In the genomic region with DNA sequence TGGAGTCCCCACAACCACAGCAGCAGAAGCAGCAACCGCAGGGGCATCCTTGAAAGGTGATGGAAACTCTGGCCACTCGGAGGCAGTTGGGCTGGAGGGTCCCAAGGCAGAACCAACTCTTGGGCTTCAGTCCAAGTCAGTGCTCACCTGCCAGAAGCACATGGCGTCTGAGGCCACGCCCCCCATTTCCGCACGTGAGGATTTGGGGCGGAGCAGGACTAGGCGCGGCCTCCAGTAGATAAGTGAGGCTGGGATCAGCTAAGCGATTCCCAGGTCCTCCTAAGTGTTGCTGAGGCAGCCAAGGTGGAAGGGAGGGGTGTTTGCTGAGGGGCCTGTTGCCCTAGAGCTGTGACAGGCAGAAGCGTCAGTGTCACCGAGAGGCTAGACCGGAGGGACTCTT, we compare ENCODE assay signal across 8 mouse cellular contexts. TPM values are rescaled to one million over a fixed set of nuclear protein-coding genes. Genes with fewer than 3 reads are reported as not detected.
DNase-seq lines count a peak whose midpoint lies in the region; ATAC-seq and TF ChIP-seq lines count a peak whose summit lies in the region.

No protein-coding gene starts in this region.

- DNase-seq in heart, adult 8-10 months (ENCODE audit: low spot score): no peak
- DNase-seq in ZHBTc4 (ENCODE audit: low read depth, low spot score): peak; percentile 87
- no peak for DNase-seq in midbrain, embryonic 11.5 days (ENCODE audit: low spot score, missing footprints)
- DNase-seq in layer of hippocampus, postnatal 25 days (ENCODE audit: extremely low spot score in 1 of 2, low spot score in 1 of 2): no peak
- no peak for DNase-seq in left cerebral cortex, adult 11 months (ENCODE audit: low spot score)
- no peak for DNase-seq in kidney, adult 2 months

- no peaks in the 10 kb centered on the region for H3K9me3 ChIP-seq in heart, embryonic 15.5 days (replicated peaks)
- no peaks in the 10 kb centered on the region for H3K9me3 ChIP-seq in hindbrain, embryonic 15.5 days
- H3K9me3 ChIP-seq in midbrain, embryonic 11.5 days (ENCODE audit: control insufficient read depth, low read length): peaks cover 2% of the 10 kb centered on the region; the same call in 1 of the 2 replicates

- peaks cover 53% of the 10 kb centered on the region for H3K4me1 ChIP-seq in heart, embryonic 15.5 days (replicated peaks)
- H3K4me1 ChIP-seq in hindbrain, embryonic 15.5 days (replicated peaks): peaks cover 23% of the 10 kb centered on the region
- H3K4me1 ChIP-seq in midbrain, embryonic 11.5 days (ENCODE audit: control insufficient read depth, insufficient read depth, low read length): peaks cover 13% of the 10 kb centered on the region
- H3K4me1 ChIP-seq in kidney, adult 2 months (ENCODE audit: control insufficient read depth, insufficient read depth, low read length): no peaks in the 10 kb centered on the region

- H3K9ac ChIP-seq in heart, embryonic 15.5 days: peak overlapping the region; percentile 56
- no peak overlapping the region for H3K9ac ChIP-seq in hindbrain, embryonic 15.5 days
- H3K9ac ChIP-seq in midbrain, embryonic 11.5 days (ENCODE audit: low read length): no peak overlapping the region

- peak overlapping the region; percentile 89 for H3K27ac ChIP-seq in heart, embryonic 15.5 days
- H3K27ac ChIP-seq in hindbrain, embryonic 15.5 days (replicated peaks): no peak overlapping the region
- no peak overlapping the region for H3K27ac ChIP-seq in midbrain, embryonic 11.5 days (ENCODE audit: low read depth, low read length)
- H3K27ac ChIP-seq in kidney, adult 2 months (ENCODE audit: insufficient read depth, low read depth, low read length): no peak overlapping the region

- H3K4me2 ChIP-seq in heart, embryonic 15.5 days: peak overlapping the region; percentile 65
- H3K4me2 ChIP-seq in hindbrain, embryonic 15.5 days: peak overlapping the region; percentile 40
- peak overlapping the region; percentile 13; the same call in 1 of the 2 replicates for H3K4me2 ChIP-seq in midbrain, embryonic 11.5 days

- H3K4me3 ChIP-seq in heart, embryonic 15.5 days: peak overlapping the region; percentile 47
- no peak overlapping the region for H3K4me3 ChIP-seq in hindbrain, embryonic 15.5 days
- H3K4me3 ChIP-seq in midbrain, embryonic 11.5 days (ENCODE audit: low read depth, low read length): no peak overlapping the region
- no peak overlapping the region for H3K4me3 ChIP-seq in kidney, adult 2 months (ENCODE audit: insufficient read depth, low read depth, low read length)

- 2% methylated on average over 13 of the region's 13 CpGs for WGBS in heart, embryonic 15.5 days
- 5% methylated on average over 13 of the region's 13 CpGs for WGBS in hindbrain, embryonic 15.5 days
- WGBS in midbrain, embryonic 11.5 days: 2% methylated on average over 13 of the region's 13 CpGs
- 7% methylated on average over 13 of the region's 13 CpGs for WGBS in kidney, adult 2 months

- H3K27me3 ChIP-seq in heart, embryonic 15.5 days: peaks cover 3% of the 10 kb centered on the region; the same call in 1 of the 2 replicates
- peaks cover 29% of the 10 kb centered on the region for H3K27me3 ChIP-seq in hindbrain, embryonic 15.5 days
- H3K27me3 ChIP-seq in midbrain, embryonic 11.5 days (ENCODE audit: control insufficient read depth, insufficient read depth, low read length): peaks cover 25% of the 10 kb centered on the region
- no peaks in the 10 kb centered on the region for H3K27me3 ChIP-seq in kidney, adult 2 months (replicated peaks; ENCODE audit: control insufficient read depth, insufficient read depth, low read length)

- peak; percentile 44; the same call in 1 of the 2 replicates for ATAC-seq in heart, embryonic 15.5 days (replicated peaks; ENCODE audit: insufficient number of reproducible peaks, insufficient read depth, low FRiP score, low read depth)
- no peak for ATAC-seq in hindbrain, embryonic 15.5 days (ENCODE audit: low FRiP score, low read depth)
- no peak for ATAC-seq in midbrain, embryonic 11.5 days (ENCODE audit: low FRiP score)

- no peak for TF ChIP-seq CTCF in kidney, adult 2 months (conservative IDR thresholded peaks at IDR 0.05; ENCODE audit: insufficient read depth, insufficient read length, low read depth, low read length)

- TF ChIP-seq POLR2A in kidney, adult 2 months (IDR thresholded peaks at IDR 0.05; ENCODE audit: low read depth, low read length): no peak

- H3K36me3 ChIP-seq in heart, embryonic 15.5 days: peaks cover 9% of the 10 kb centered on the region; the same call in 1 of the 2 replicates
- no peaks in the 10 kb centered on the region for H3K36me3 ChIP-seq in hindbrain, embryonic 15.5 days
- no peaks in the 10 kb centered on the region for H3K36me3 ChIP-seq in midbrain, embryonic 11.5 days (ENCODE audit: control insufficient read depth, insufficient read depth, low read length)
- H3K36me3 ChIP-seq in kidney, adult 2 months (ENCODE audit: control insufficient read depth, insufficient read depth, low read length): no peaks in the 10 kb centered on the region

RNA-seq across cellular contexts. Expression of a gene that starts 0.9 kb away (rescaled TPM):
- 73.8 and 73.9 TPM in 2 replicates for polyA plus RNA-seq in heart, embryonic 15.5 days (2015; fragmentation: Nextera tagmentation; extraction: Ambion mirVana)
- total RNA-seq in heart, adult 8-10 months (2022): under 1 TPM; 0.09 to 0.29 (median 0.26) TPM
- polyA plus RNA-seq in hindbrain, embryonic 15.5 days (2015; fragmentation: Nextera tagmentation; extraction: Ambion mirVana): 2.1 TPM in 2 replicates
- polyA plus RNA-seq in midbrain, embryonic 11.5 days (2014; fragmentation: Nextera tagmentation; extraction: Ambion mirVana): 0.58 and 0.75 TPM in 2 replicates
- total RNA-seq in layer of hippocampus, postnatal 25 days (2021): under 1 TPM; 0.37 to 0.77 TPM
- 0.13 and 0.20 TPM in 2 replicates for polyA plus RNA-seq in kidney, adult 2 months (2012; rRNA removed)

RNA-seq across cellular contexts. Expression of a gene that starts 11.2 kb away (rescaled TPM):
- 18.9 and 21.0 TPM in 2 replicates for polyA plus RNA-seq in heart, embryonic 15.5 days (2015; fragmentation: Nextera tagmentation; extraction: Ambion mirVana)
- 10 to 100 TPM; 32.0 to 45.7 (median 35.7) TPM for total RNA-seq in heart, adult 8-10 months (2022)
- 8.2 and 8.8 TPM in 2 replicates for polyA plus RNA-seq in hindbrain, embryonic 15.5 days (2015; fragmentation: Nextera tagmentation; extraction: Ambion mirVana)
- 1.5 and 1.9 TPM in 2 replicates for polyA plus RNA-seq in midbrain, embryonic 11.5 days (2014; fragmentation: Nextera tagmentation; extraction: Ambion mirVana)
- 100 to 1,000 TPM; 157 to 164 TPM for total RNA-seq in layer of hippocampus, postnatal 25 days (2021)
- polyA plus RNA-seq in kidney, adult 2 months (2012; rRNA removed): 38.8 and 39.0 TPM in 2 replicates

RNA-seq across cellular contexts. Expression of a gene that starts 15.5 kb away (rescaled TPM):
- 93.2 and 96.6 TPM in 2 replicates for polyA plus RNA-seq in heart, embryonic 15.5 days (2015; fragmentation: Nextera tagmentation; extraction: Ambion mirVana)
- 10 to 100 TPM; 63.5 to 76.4 (median 68.8) TPM for total RNA-seq in heart, adult 8-10 months (2022)
- polyA plus RNA-seq in hindbrain, embryonic 15.5 days (2015; fragmentation: Nextera tagmentation; extraction: Ambion mirVana): 116 and 118 TPM in 2 replicates
- 156 and 160 TPM in 2 replicates for polyA plus RNA-seq in midbrain, embryonic 11.5 days (2014; fragmentation: Nextera tagmentation; extraction: Ambion mirVana)
- total RNA-seq in layer of hippocampus, postnatal 25 days (2021): 10 to 100 TPM; 72.4 to 84.8 TPM
- 34.8 and 42.2 TPM in 2 replicates for polyA plus RNA-seq in kidney, adult 2 months (2012; rRNA removed)

RNA-seq across cellular contexts. Expression of a gene that starts 15.9 kb away (rescaled TPM):
- 8.8 and 10.0 TPM in 2 replicates for polyA plus RNA-seq in heart, embryonic 15.5 days (2015; fragmentation: Nextera tagmentation; extraction: Ambion mirVana)
- 1 to 10 TPM; 4.1 to 4.7 (median 4.5) TPM for total RNA-seq in heart, adult 8-10 months (2022)
- polyA plus RNA-seq in hindbrain, embryonic 15.5 days (2015; fragmentation: Nextera tagmentation; extraction: Ambion mirVana): 21.7 and 24.2 TPM in 2 replicates
- polyA plus RNA-seq in midbrain, embryonic 11.5 days (2014; fragmentation: Nextera tagmentation; extraction: Ambion mirVana): 10.7 and 11.4 TPM in 2 replicates
- 10 to 100 TPM; 17.9 to 19.7 TPM for total RNA-seq in layer of hippocampus, postnatal 25 days (2021)
- polyA plus RNA-seq in kidney, adult 2 months (2012; rRNA removed): 11.9 and 12.1 TPM in 2 replicates

RNA-seq across cellular contexts. Expression of a gene that starts 45.3 kb away (rescaled TPM):
- 7.3 and 9.6 TPM in 2 replicates for polyA plus RNA-seq in heart, embryonic 15.5 days (2015; fragmentation: Nextera tagmentation; extraction: Ambion mirVana)
- total RNA-seq in heart, adult 8-10 months (2022): 1 to 10 TPM; 4.2 to 6.0 (median 5.3) TPM
- polyA plus RNA-seq in hindbrain, embryonic 15.5 days (2015; fragmentation: Nextera tagmentation; extraction: Ambion mirVana): 16.2 and 16.6 TPM in 2 replicates
- polyA plus RNA-seq in midbrain, embryonic 11.5 days (2014; fragmentation: Nextera tagmentation; extraction: Ambion mirVana): 9.4 and 9.5 TPM in 2 replicates
- 10 to 100 TPM; 13.2 to 14.2 TPM for total RNA-seq in layer of hippocampus, postnatal 25 days (2021)
- 9.2 and 9.5 TPM in 2 replicates for polyA plus RNA-seq in kidney, adult 2 months (2012; rRNA removed)

Comparison
In these comparisons a context has a peak if more than half of its experiments do, and no peak if none do; other contexts are left out.
1. H3K4me2 ChIP-seq: peak in every context shown above with its lines; median percentile 65 in heart, embryonic 15.5 days; 40 in hindbrain, embryonic 15.5 days; 13 in midbrain, embryonic 11.5 days.
2. RNA of a gene that starts 0.9 kb away (polyA plus RNA-seq): 73.8 to 73.9 TPM in heart, embryonic 15.5 days; 2.1 TPM in hindbrain, embryonic 15.5 days, 0.58 to 0.75 TPM in midbrain, embryonic 11.5 days and 0.13 to 0.20 TPM in kidney, adult 2 months; every median in the first group is over 10 times any median in the second.